Mouse (Mus musculus) monocyte, adult 5-6 weeks (primary cell): Measurements from ENCODE around the gene Mipol1. TPM values are rescaled to one million over a fixed set of nuclear protein-coding genes. Genes with fewer than 3 reads are reported as not detected.

Source experiments
- ATAC-seq: fragments of 153-309, 156-312 bp; replicated peaks from 2 replicates; pipeline ENCODE4 v1.8.0; 2017; ENCODE audit warnings: mild to moderate bottlenecking; ENCODE audit not compliant: low TSS enrichment, insufficient number of reproducible peaks, severe bottlenecking, poor library complexity, low FRiP score
- total RNA-seq: library from RNA; stranded (forward); fragments of 200-1000, 200-491, 200-594 nt; gene quantifications from 3 replicates; pipeline ENCODE4 v1.2.3, GENCODE M21; 2017

Mipol1 gene
- total RNA-seq, 1 experiment from 2014 or later: 10.4 TPM

DNA sequence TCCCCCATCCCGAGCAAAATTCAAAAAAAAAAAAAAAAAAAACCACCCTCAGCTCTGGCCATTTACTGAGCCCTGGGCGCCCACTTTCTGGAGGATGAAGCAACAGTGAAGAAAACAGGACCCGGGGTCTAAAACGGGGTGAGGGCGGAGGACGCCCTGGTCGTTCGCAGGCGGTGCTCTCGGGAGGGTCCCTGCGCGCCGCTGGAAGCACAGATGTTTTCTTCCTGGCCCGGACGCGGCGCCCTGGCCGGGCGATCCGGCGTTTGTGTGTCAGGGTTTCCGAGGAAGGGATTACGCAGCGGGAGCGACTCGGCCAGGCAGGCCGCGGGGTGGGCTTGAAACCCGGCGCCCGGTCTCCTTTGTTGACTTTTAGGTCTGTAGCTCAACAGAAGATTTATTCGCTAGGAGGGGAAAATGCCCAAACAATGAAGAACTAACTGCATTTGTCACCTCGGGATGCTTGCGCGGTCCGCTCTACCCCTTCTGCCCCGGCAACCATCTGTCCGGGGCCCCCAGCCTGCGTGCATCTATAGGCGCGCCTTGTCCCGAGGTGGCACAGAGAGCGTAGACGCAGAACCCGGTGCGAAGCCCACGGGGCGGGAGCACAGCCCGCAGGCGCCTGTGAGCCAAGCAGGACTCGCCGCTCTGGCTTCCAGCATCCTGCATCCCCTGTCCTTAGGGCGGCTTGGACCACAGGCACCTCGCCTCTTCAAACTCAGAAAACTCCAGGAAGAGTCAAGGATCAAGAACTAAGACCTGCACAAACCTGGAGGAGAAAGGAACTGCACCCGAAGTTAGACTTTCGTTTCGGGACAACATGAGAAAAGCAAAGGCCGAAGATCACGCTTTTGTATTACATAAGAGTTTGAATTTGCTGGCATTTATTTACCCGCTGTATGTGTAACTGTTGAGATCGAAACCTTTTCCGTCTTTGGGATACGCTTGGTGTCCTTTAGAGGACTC lies 308.6 kb downstream of the Mipol1 start:
- ATAC-seq: no peak

GRCm38 (mm10) chr12:57539551-57539985 lies 309.3 kb downstream of the Mipol1 start:
- no peak for ATAC-seq

- ATAC-seq: no peak
These were observed 310.9 kb downstream of the Mipol1 start for GRCm38 (mm10) chr12:57541118-57541517.

DNA sequence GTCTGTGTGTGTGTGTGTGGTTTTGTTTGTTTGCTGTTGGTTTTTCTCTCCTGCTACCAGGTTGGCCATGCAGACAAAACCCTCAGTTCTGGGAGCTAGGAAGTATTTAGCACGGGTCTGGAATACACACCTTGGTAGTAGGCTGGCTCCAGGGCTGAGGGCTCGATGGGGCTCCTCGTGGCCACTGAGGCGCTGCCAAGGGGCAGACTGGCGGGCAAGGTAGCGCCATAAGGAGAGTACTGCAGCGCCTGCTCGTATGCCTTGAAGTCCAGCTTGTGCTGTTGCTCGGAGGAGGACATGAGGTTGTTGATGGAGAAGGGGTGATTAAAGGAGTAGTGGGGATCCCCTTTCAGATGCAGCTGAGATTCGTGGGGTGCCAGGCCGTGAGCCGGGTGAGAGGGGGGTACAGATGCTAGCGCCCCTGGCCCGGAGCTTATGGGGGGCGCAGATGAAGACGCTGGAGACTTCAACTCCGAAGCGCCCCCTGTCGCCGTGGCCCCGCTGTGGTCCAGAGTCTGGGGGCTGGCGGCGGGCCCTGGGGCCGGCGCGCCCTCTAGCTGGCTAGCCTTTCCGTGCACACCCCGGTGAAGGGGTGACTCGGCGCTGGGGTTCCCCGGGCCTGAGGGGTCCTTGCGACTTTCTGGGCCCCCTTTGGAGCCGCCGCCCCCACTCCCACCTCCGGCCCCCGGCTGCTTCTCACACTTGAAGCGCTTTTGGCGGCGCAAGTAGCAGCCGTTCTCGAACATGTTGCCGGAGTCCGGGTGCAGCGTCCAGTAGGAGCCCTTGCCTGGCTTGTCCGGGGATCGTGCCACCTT lies 311.9 kb downstream of the Mipol1 start:
- no peak for ATAC-seq

- ATAC-seq: no peak
These were observed 312.8 kb downstream of the Mipol1 start for GRCm38 (mm10) chr12:57542746-57543626.

DNA sequence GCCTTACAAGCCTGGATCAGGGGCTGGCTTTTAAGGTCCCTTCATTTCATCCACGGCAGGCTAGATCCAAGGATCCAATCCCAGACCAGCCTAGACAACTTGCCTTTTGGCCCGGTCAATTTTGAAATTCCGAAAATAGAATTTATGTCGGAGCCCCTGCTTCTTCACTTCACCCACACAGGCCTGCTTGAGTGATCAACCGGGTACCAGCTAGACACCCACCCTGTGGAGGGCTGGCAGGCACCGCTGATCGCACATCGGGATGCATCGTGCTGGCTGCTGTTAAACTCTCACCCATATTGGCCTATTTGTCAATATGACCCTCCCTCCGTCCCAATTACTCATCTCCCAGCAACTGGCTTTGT lies 313.4 kb downstream of the Mipol1 start:
- no peak for ATAC-seq

DNA sequence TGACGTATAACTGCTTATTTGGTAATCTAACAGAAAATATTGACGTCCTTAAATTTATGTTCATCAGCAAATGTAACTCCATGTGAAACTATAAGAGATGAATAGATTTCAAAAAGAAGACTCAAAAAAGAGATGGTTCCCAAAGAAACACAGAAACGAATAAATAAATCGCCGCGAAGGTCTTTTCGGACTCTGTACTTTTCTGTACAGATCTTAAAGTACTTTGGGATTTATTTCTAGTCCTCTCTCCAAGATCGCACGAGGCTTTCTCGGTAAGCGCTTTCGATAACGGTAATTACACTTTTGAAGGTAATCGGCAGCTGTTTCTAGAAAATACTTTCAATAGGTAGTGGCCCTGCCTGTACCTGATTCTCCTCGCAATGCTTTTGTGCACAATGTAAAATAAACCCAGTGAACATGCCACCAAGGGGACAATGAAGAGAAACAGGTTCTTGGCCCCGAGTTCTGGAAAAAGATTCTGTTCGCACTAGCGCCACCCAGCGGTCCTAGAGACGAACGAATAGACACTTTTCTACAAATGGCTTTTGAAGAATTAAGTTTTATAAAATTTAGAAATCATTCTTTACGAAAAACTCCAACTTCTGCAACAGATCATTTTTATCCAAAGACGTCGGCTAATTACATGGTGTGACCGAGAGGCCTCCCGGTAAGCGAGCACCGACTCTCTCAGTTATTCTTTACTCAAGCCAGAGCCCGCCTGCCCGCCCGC lies 314.6 kb downstream of the Mipol1 start:
- ATAC-seq: no peak

GRCm38 (mm10) chr12:57545371-57546241 lies 315.4 kb downstream of the Mipol1 start:
- ATAC-seq: no peak

Other genes with a start within 250 kb of the Mipol1 start
- gene Slc25a21, start 33.0 kb upstream of the Mipol1 start, total RNA-seq: not detected in 3 replicates
- gene Prps1l3, start within 50 bp of the Mipol1 start, total RNA-seq: 41.5 to 58.1 TPM (median 45.9 TPM) in 3 replicates